Mouse (Mus musculus): Measurements from ENCODE around the gene Gm17728. TPM values are rescaled to one million over a fixed set of nuclear protein-coding genes. Genes with fewer than 3 reads are reported as not detected.
"Not testable (repeated sequence)": the region's sequence is repeated elsewhere in the genome, so short reads cannot be mapped to it uniquely, and the experiment has no call there.

Gm17728 gene
- total RNA-seq (2012; rRNA removed), result 1.7 and 3.2 TPM in 2 replicates
- polyA plus RNA-seq (2012; ENCODE audit: insufficient read depth in 1 of 2, insufficient read length in 2 of 2, low read depth in 1 of 2, low replicate concordance in 2 of 2, missing spikeins in 1 of 2), result not detected

DNA sequence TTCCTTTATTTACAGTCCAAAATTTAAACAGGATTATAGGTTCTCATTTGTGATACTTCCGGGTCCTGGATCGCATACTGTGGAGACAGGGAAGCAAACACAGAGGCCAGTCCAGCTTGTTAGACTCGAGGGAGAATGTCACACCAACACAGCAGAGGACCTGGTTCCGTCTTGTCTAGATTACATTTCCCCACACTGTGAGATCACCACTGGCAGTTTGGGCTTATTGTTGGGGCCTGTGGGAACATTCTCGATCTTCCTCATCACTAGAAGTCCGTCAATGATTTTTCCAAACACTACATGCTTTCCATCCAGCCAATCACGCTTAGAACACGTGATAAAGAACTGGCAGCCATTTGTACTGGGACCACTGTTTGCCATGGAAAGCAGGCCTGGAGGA, at the start of gene Gm17728:
TSS of gene Gm17728 (plus strand) at position 301 of the 400 bp plus-strand sequence.
- H3K4me1 ChIP-seq (ENCODE audit: control insufficient read depth in 1 of 2, insufficient read depth in 2 of 2, low read length in 2 of 2); H3K9me3 ChIP-seq (replicated peaks; ENCODE audit: insufficient read depth, low read length); H3K27ac ChIP-seq (ENCODE audit: control insufficient read depth, low read depth, low read length); H3K36me3 ChIP-seq (ENCODE audit: control insufficient read depth in 1 of 2, insufficient read depth in 2 of 2, low read length in 2 of 2); H3K27me3 ChIP-seq (ENCODE audit: control insufficient read depth in 1 of 2, insufficient read depth in 2 of 2, low read length in 2 of 2); H3K9ac ChIP-seq (ENCODE audit: control insufficient read depth, low read depth, low read length, poor library complexity, severe bottlenecking); DNase-seq (ENCODE audit: low read depth, low spot score); H3K79me2 ChIP-seq (ENCODE audit: control insufficient read depth, insufficient read depth, low read length, poor library complexity); H3K4me3 ChIP-seq (ENCODE audit: control insufficient read depth in 1 of 2, insufficient read depth in 1 of 2, low read depth in 2 of 2, low read length in 2 of 2): not testable (repeated sequence)

DNA sequence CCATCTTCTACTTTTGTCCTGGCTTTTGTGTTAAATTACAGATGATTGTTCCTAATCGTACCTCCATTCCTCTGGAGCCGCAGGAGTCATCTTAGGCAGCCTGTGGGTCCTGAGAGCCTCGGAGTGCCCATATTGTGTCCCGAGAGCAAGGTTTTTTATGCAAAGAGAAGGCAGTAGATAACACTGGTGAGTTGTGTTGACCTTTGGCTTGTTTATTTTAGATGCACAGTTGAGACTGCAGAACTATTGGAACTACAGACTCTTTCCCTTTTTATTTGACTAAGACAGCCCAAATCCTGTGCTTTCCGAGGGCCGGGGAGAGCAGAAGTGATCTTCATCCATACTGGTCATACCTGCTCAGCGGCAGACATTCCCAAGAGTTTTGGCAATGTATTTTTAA, 24.4 kb upstream of the Gm17728 start:
- H3K4me1 ChIP-seq (ENCODE audit: control insufficient read depth in 1 of 2, insufficient read depth in 2 of 2, low read length in 2 of 2), result no peaks in the 10 kb centered on the region
- H3K4me3 ChIP-seq (ENCODE audit: control insufficient read depth in 1 of 2, insufficient read depth in 1 of 2, low read depth in 2 of 2, low read length in 2 of 2), result no peak overlapping the region
- no peak overlapping the region for H3K9ac ChIP-seq (ENCODE audit: control insufficient read depth, low read depth, low read length, poor library complexity, severe bottlenecking)
- TF ChIP-seq ZNF384 (IDR thresholded peaks at IDR 0.05; ENCODE audit: low read depth, low read length), result no peak
- no peak for TF ChIP-seq SIN3A (IDR thresholded peaks at IDR 0.05; ENCODE audit: low read length)
- TF ChIP-seq TBP (IDR thresholded peaks at IDR 0.05; ENCODE audit: low read depth, low read length), result no peak
- TF ChIP-seq ZMIZ1 (IDR thresholded peaks at IDR 0.05; ENCODE audit: low read depth, low read length), result no peak
- TF ChIP-seq TCF12 (IDR thresholded peaks at IDR 0.05; ENCODE audit: low read depth, low read length), result no peak
- no peak for TF ChIP-seq ZC3H11A (IDR thresholded peaks at IDR 0.05; ENCODE audit: low read depth, low read length)
- no peak for TF ChIP-seq POLR2AphosphoS5 (IDR thresholded peaks at IDR 0.05; ENCODE audit: borderline replicate concordance, low read depth, low read length)
- no peak for TF ChIP-seq TAL1 (IDR thresholded peaks at IDR 0.05; ENCODE audit: low read length)
- no peak for TF ChIP-seq KAT2A (conservative IDR thresholded peaks at IDR 0.05; ENCODE audit: low read depth, low read length)
- no peak for TF ChIP-seq GATA1 (IDR thresholded peaks at IDR 0.05; ENCODE audit: low read depth, low read length)
- no peak for TF ChIP-seq JUND (IDR thresholded peaks at IDR 0.05; ENCODE audit: low read depth, low read length)
- TF ChIP-seq E2F4 (IDR thresholded peaks at IDR 0.05; ENCODE audit: borderline replicate concordance, low read depth, low read length), result no peak
- TF ChIP-seq CTCF (IDR thresholded peaks at IDR 0.05 in 2 of 3, conservative IDR thresholded peaks at IDR 0.05 in 1 of 3; ENCODE audit: control insufficient read depth in 1 of 3, insufficient read depth in 1 of 3, low read depth in 2 of 3, low read length in 3 of 3, poor library complexity in 1 of 3, severe bottlenecking in 1 of 3), result no peak
- no peak for TF ChIP-seq RAD21 (IDR thresholded peaks at IDR 0.05; ENCODE audit: low read depth, low read length)
- TF ChIP-seq POLR2AphosphoS2 (IDR thresholded peaks at IDR 0.05; ENCODE audit: low read length), result no peak
- TF ChIP-seq MYC (IDR thresholded peaks at IDR 0.05; ENCODE audit: low read depth, low read length), result no peak
- no peaks in the 10 kb centered on the region for H3K9me3 ChIP-seq (replicated peaks; ENCODE audit: insufficient read depth, low read length)
- no peak for DNase-seq (ENCODE audit: low read depth, low spot score)
- H3K36me3 ChIP-seq (ENCODE audit: control insufficient read depth in 1 of 2, insufficient read depth in 2 of 2, low read length in 2 of 2), result no peaks in the 10 kb centered on the region
- H3K27ac ChIP-seq (ENCODE audit: control insufficient read depth, low read depth, low read length), result no peak overlapping the region
- no peaks in the 10 kb centered on the region for H3K27me3 ChIP-seq (ENCODE audit: control insufficient read depth in 1 of 2, insufficient read depth in 2 of 2, low read length in 2 of 2)
- H3K79me2 ChIP-seq (ENCODE audit: control insufficient read depth, insufficient read depth, low read length, poor library complexity), result no peaks in the 10 kb centered on the region

- H3K79me2 ChIP-seq (ENCODE audit: control insufficient read depth, insufficient read depth, low read length, poor library complexity), result no peaks in the 10 kb centered on the region
- TF ChIP-seq RCOR1 (IDR thresholded peaks at IDR 0.05; ENCODE audit: low read depth, low read length) (no peak), ZC3H11A (IDR thresholded peaks at IDR 0.05; ENCODE audit: low read depth, low read length) (no peak), NRF1 (IDR thresholded peaks at IDR 0.05; ENCODE audit: insufficient read depth, low read depth, low read length, poor library complexity, severe bottlenecking) (no peak), JUND (IDR thresholded peaks at IDR 0.05; ENCODE audit: low read depth, low read length) (no peak), SIN3A (IDR thresholded peaks at IDR 0.05; ENCODE audit: low read length) (no peak), POLR2A (IDR thresholded peaks at IDR 0.05; ENCODE audit: control insufficient read depth in 1 of 2, insufficient read depth in 1 of 2, low read depth in 1 of 2, low read length in 2 of 2, poor library complexity in 1 of 2) (no peak), BHLHE40 (IDR thresholded peaks at IDR 0.05; ENCODE audit: borderline replicate concordance, low read depth, low read length) (no peak), TAL1 (IDR thresholded peaks at IDR 0.05; ENCODE audit: low read length) (no peak), TCF12 (IDR thresholded peaks at IDR 0.05; ENCODE audit: low read depth, low read length) (no peak)
- no peaks in the 10 kb centered on the region for H3K36me3 ChIP-seq (ENCODE audit: control insufficient read depth in 1 of 2, insufficient read depth in 2 of 2, low read length in 2 of 2)
- H3K27ac ChIP-seq (ENCODE audit: control insufficient read depth, low read depth, low read length), result no peak overlapping the region
- no peak for DNase-seq (ENCODE audit: low read depth, low spot score)
- H3K9ac ChIP-seq (ENCODE audit: control insufficient read depth, low read depth, low read length, poor library complexity, severe bottlenecking), result no peak overlapping the region
- no peak overlapping the region for H3K4me3 ChIP-seq (ENCODE audit: control insufficient read depth in 1 of 2, insufficient read depth in 1 of 2, low read depth in 2 of 2, low read length in 2 of 2)
- no peaks in the 10 kb centered on the region for H3K9me3 ChIP-seq (replicated peaks; ENCODE audit: insufficient read depth, low read length)
- H3K4me1 ChIP-seq (ENCODE audit: control insufficient read depth in 1 of 2, insufficient read depth in 2 of 2, low read length in 2 of 2), result no peaks in the 10 kb centered on the region
- H3K27me3 ChIP-seq (ENCODE audit: control insufficient read depth in 1 of 2, insufficient read depth in 2 of 2, low read length in 2 of 2), result no peaks in the 10 kb centered on the region
Observed at GRCm38 (mm10) chr17:9398551-9398950, 23.3 kb upstream of the Gm17728 start.
